In genomic region chr3:79196708-79197437, GRCm38 (mm10) we compare ENCODE assay signal across 8 mouse cellular contexts.
DNase-seq lines count a peak whose midpoint lies in the region; ATAC-seq lines count a peak whose summit lies in the region.
"Had no signal": no experiment of that assay in that cellular context is flagged by ENCODE, and none has a peak within 500 bp of the region (broad histone marks: within the 10 kb centered on the region; RNA-seq: fewer than 3 reads in every experiment).

No protein-coding gene starts in this region.

- no peak overlapping the region for H3K4me3 ChIP-seq in kidney, embryonic 15.5 days (replicated peaks)
- H3K4me3 ChIP-seq: heart, embryonic 15.5 days had no signal

- H3K27ac ChIP-seq in kidney, embryonic 15.5 days = no peak overlapping the region
- H3K27ac ChIP-seq: heart, embryonic 15.5 days had no signal

- no peak overlapping the region for H3K9ac ChIP-seq in kidney, embryonic 15.5 days
- H3K9ac ChIP-seq: heart, embryonic 15.5 days had no signal

- ATAC-seq in kidney, embryonic 15.5 days (replicated peaks; ENCODE audit: low FRiP score) = peak; percentile 67; the same call in 1 of the 2 replicates

- H3K4me1 ChIP-seq in kidney, embryonic 15.5 days = 0 out of 2 replicates have a peak, but pooled peaks cover 9% of the 10 kb centered on the region

- intact Hi-C loops in gastrocnemius, postnatal 14 days (cut with DNase I; ENCODE audit: low total_unique reads) = loop anchor here (5.0 to 10.0 kb wide), 2 partner anchors 52 to 235 kb away; no protein-coding TSS in a partner anchor

- peaks cover 5% of the 10 kb centered on the region; the same call in 1 of the 2 replicates for H3K36me3 ChIP-seq in kidney, embryonic 15.5 days
- H3K36me3 ChIP-seq: heart, embryonic 15.5 days had no signal

- H3K9me3 ChIP-seq in kidney, embryonic 15.5 days (replicated peaks) = no peaks in the 10 kb centered on the region
- H3K9me3 ChIP-seq: heart, embryonic 15.5 days had no signal

- no peaks in the 10 kb centered on the region for H3K27me3 ChIP-seq in kidney, embryonic 15.5 days
- H3K27me3 ChIP-seq: heart, embryonic 15.5 days had no signal

- peak; percentile 31 for DNase-seq in urinary bladder, postnatal 25 days (ENCODE audit: low spot score)
- no peak for DNase-seq in urinary bladder, postnatal 36 days (ENCODE audit: low spot score in 2 of 2)
- DNase-seq in brain, adult 2 months (ENCODE audit: low read depth, low spot score) = peak; percentile 94
- peak; percentile 41 for DNase-seq in gastrocnemius, postnatal 14 days
- DNase-seq in lung, postnatal 14 days = peak; percentile 76
- peak; percentile 55 for DNase-seq in right cerebral cortex, postnatal 14 days

- H3K4me2 ChIP-seq in kidney, embryonic 15.5 days = no peak overlapping the region
- H3K4me2 ChIP-seq: heart, embryonic 15.5 days had no signal

- 55% methylated on average over 6 of the region's 6 CpGs for WGBS in kidney, embryonic 15.5 days

Comparison
In these comparisons a context has a peak if more than half of its experiments do, and no peak if none do; other contexts are left out.
1. DNase-seq: peak in urinary bladder, postnatal 25 days (single experiment), brain, adult 2 months (single experiment), gastrocnemius, postnatal 14 days (single experiment), lung, postnatal 14 days (single experiment) and right cerebral cortex, postnatal 14 days (single experiment); none in urinary bladder, postnatal 36 days (0 of 2).